Mouse (Mus musculus): ENCODE data around the gene S1pr5. TPM values are rescaled to one million over a fixed set of nuclear protein-coding genes. Genes with fewer than 3 reads are reported as not detected.

Gene S1pr5
- 1 to 10 TPM; 2.3 to 3.9 TPM for total RNA-seq (2023)

GRCm38 (mm10) chr9:21248326-21248725 is at the start of gene S1pr5:
TSS of gene S1pr5 (minus strand) at chr9:21248443.

GRCm38 (mm10) chr9:21291022-21291787 is 43.0 kb upstream of the S1pr5 start, which contains the start of gene Cdkn2d:
TSS of gene Cdkn2d (minus strand) at chr9:21291407.

GRCm38 (mm10) chr9:21287571-21288402 is 39.5 kb upstream of the S1pr5 start, which contains the start of gene Kri1:
TSS of gene Kri1 (minus strand) at chr9:21287969.

GRCm38 (mm10) chr9:21265000-21265561 is 16.8 kb upstream of the S1pr5 start, which contains the start of gene Atg4d:
TSS of gene Atg4d (plus strand) at chr9:21265293.

DNA sequence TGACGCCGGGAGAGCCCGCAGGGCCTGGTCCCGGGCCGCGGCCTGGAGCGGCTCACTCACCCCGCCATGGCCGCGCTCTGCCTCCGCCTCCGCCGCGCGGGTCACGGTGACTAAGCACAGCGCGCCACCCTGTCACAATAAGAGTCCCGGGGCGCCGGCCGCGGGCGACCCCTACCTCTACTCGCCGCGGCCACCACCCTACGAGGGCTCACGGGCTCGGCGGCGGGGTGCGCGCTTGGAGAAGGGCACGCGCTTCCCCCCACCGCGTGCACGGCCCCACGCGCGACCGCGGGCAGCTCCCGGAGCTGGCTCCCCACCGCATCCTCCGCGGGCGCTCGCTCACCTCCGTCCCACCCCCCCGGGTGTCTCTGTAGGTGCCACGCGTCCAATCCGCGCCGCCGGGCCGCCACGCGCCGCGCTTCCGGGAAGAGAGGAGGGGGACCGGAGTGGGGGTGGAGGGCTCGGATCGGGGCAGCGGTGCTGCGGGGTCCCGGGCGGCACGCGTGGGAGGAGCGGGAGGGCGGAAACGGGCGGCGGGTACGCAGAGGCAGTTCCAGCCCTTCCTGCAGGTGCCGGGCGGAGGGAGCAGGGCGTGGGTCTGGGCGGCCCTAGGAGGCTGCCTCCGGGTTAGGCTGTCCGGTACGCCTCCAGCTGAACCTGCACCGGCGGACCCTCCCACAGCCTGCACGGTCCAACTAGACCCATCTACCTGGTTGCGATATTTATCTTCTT is 9.3 kb downstream of the S1pr5 start, which contains the start of gene Keap1:
Keap1 (minus strand) TSS at position 629 of the 732 bp plus-strand sequence.

Other genes with a start within 250 kb of the S1pr5 start
- 10 to 100 TPM; 39.6 to 43.6 TPM for gene Mrpl4, start 245.7 kb downstream of the S1pr5 start, total RNA-seq (2023)
- 10 to 100 TPM; 16.6 to 17.7 TPM for gene Icam1, start 232.5 kb downstream of the S1pr5 start, total RNA-seq (2023)
- gene Icam4, start 219.1 kb downstream of the S1pr5 start, total RNA-seq (2023): 1 to 10 TPM; 5.5 to 7.8 TPM
- under 1 TPM; 0.26 TPM for gene Icam5, start 216.4 kb downstream of the S1pr5 start, total RNA-seq (2023)
- gene Zglp1, start 181.3 kb downstream of the S1pr5 start, total RNA-seq (2023): not detected
- gene Gm49373, start 175.3 kb downstream of the S1pr5 start, total RNA-seq (2023): under 1 TPM; 0.26 to 0.44 TPM
- 1 to 10 TPM; 6.6 to 8.3 TPM for gene Fdx1l, start 174.8 kb downstream of the S1pr5 start, total RNA-seq (2023)
- gene Gm38431, start 156.4 kb downstream of the S1pr5 start, total RNA-seq (2023): 1 to 10 TPM; 2.1 to 3.0 TPM
- 10 to 100 TPM; 51.8 to 54.5 TPM for gene Raver1, start 156.4 kb downstream of the S1pr5 start, total RNA-seq (2023)
- 10 to 100 TPM; 44.2 to 48.6 TPM for gene Tyk2, start 117.2 kb downstream of the S1pr5 start, total RNA-seq (2023)
- gene Cdc37, start 98.5 kb downstream of the S1pr5 start, total RNA-seq (2023): 10 to 100 TPM; 76.1 to 82.1 TPM
- gene Pde4a, start 82.7 kb downstream of the S1pr5 start, total RNA-seq (2023): 1 to 10 TPM; 5.7 to 7.2 TPM
- 10 to 100 TPM; 25.5 to 28.8 TPM for gene Keap1, start 9.1 kb downstream of the S1pr5 start, total RNA-seq (2023)
- gene Atg4d, start 16.9 kb upstream of the S1pr5 start, total RNA-seq (2023): 10 to 100 TPM; 42.2 to 45.0 TPM
- 10 to 100 TPM; 92.2 to 97.0 TPM for gene Kri1, start 39.5 kb upstream of the S1pr5 start, total RNA-seq (2023)
- 100 to 1,000 TPM; 105 to 122 TPM for gene Cdkn2d, start 43.0 kb upstream of the S1pr5 start, total RNA-seq (2023)
- gene Ap1m2, start 63.9 kb upstream of the S1pr5 start, total RNA-seq (2023): 1 to 10 TPM; 3.4 to 4.2 TPM
- gene Slc44a2, start 72.3 kb upstream of the S1pr5 start, total RNA-seq (2023): 100 to 1,000 TPM; 130 to 139 TPM
- gene Ilf3, start 119.4 kb upstream of the S1pr5 start, total RNA-seq (2023): 10 to 100 TPM; 33.6 to 41.6 TPM
- 10 to 100 TPM; 15.2 to 17.4 TPM for gene Qtrt1, start 163.4 kb upstream of the S1pr5 start, total RNA-seq (2023)
- 100 to 1,000 TPM; 226 to 246 TPM for gene Dnm2, start 176.5 kb upstream of the S1pr5 start, total RNA-seq (2023)